Mouse (Mus musculus): ENCODE results near the gene Lima1.

DNA sequence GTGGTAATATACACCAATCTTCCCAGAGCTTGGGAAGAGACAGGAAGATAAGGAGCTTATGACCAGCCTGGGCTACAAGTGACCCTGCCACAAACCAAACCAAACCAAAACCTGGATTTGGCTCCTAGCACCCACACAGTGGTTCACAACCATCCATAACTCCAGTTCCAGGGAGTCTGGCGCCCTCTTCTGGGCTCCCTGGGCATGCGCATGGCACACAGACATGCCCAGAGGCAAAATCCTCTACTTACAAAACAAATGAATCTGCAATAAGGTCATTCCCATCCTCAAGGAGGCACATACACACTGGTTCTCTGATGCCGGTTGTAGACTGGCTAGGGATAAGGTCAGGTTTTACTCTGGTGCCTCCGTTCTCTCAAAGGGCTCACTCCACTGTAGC, 59.3 kb downstream of the Lima1 start:
- TF ChIP-seq GATA1 (IDR thresholded peaks at IDR 0.05; ENCODE audit: low read length) = no peak
- no peak for TF ChIP-seq TAL1 (IDR thresholded peaks at IDR 0.05; ENCODE audit: low read length)

All from erythroblast, embryonic 14.5 days (primary cell).